Mouse (Mus musculus) B cell, adult 2 months (primary cell): ENCODE measurements around the gene Hapln3.

Source experiments
- DNase-seq, 2 experiments: peaks; one replicate each; pipeline ENCODE4 v3.0.0; 2022

The Hapln3 gene

GRCm38 (mm10) chr7:79130843-79131444 is at the start of gene Hapln3:
Gene Hapln3 (minus strand): TSS chr7:79131018.
- no peak for DNase-seq

DNA sequence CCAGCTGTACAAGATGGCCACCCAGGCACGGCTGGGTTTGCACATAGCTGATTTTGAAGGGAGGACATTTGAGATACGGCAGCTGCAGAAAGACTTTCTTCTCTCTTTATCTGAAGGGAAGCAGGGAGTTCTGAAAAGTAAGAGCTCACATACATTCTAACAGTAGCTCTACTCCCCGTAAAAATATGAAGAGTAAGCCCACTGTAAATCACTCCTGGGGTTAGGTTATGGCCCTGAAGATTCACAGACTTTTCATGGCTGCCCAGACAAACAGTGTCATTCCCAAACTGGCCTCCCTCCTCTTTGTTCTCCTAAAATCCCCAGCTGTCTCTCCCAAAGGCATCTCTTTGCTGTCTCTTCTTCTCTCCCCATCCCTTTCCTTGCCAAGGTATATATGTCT is 43.0 kb upstream of the Hapln3 start:
- no peak for DNase-seq

DNA sequence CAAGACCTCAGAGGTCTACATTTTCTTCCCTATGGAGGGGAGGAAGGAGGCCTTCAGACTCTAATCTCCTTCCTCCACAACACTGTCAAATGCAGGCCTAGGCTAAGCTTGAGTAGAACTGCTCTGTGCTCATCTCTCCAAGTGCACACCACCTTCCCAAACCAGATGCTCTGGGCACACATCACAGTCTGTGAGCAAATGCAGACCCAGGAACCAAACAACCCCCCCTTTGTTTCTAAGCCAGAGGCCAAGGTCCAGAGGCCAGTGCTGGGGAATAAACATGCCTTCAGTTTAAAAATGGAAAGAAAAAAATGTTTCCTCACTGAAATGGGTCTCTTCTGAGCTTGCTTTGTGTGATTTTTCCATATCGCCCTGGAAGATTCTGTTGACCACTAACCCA is 41.0 kb upstream of the Hapln3 start:
- no peak for DNase-seq

GRCm38 (mm10) chr7:79167006-79167562 is 36.3 kb upstream of the Hapln3 start:
- DNase-seq, result no peak

- no peak for DNase-seq
Measured at GRCm38 (mm10) chr7:79159406-79159805, 28.6 kb upstream of the Hapln3 start.

- no peak for DNase-seq
Measured at GRCm38 (mm10) chr7:79149522-79149921, 18.7 kb upstream of the Hapln3 start.

DNA sequence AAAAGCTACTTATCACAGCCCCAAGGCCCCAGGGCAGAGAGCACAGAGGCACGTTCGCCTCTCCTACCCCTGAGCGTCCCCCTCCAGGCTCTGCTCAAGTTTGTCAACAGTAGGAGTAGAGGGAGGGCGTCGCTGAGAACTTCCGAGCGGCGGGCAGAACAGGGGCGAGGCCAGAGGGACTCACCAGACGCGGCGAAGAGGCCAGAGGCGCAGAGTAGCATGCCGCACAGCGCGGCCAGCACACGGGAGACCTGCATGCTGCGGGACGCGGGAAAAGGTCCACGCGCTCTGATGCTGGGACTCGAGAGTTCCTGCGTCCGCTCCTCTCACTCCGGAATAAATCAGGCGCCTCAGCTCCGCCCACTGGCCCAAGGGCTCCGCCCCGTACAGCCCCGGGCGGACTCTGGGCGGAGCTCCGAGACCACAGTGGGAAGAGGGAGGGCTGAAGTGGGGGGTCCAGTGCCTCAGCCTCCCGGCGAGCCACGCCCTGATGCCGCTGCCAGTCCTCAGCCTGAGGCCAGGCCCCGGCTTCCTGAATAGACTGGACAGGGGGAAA is 18.0 kb upstream of the Hapln3 start, which contains the start of gene Mfge8:
Mfge8 (minus strand) TSS at position 350 of the 556 bp plus-strand sequence.
- DNase-seq, result peak; percentile 83 to 84

DNA sequence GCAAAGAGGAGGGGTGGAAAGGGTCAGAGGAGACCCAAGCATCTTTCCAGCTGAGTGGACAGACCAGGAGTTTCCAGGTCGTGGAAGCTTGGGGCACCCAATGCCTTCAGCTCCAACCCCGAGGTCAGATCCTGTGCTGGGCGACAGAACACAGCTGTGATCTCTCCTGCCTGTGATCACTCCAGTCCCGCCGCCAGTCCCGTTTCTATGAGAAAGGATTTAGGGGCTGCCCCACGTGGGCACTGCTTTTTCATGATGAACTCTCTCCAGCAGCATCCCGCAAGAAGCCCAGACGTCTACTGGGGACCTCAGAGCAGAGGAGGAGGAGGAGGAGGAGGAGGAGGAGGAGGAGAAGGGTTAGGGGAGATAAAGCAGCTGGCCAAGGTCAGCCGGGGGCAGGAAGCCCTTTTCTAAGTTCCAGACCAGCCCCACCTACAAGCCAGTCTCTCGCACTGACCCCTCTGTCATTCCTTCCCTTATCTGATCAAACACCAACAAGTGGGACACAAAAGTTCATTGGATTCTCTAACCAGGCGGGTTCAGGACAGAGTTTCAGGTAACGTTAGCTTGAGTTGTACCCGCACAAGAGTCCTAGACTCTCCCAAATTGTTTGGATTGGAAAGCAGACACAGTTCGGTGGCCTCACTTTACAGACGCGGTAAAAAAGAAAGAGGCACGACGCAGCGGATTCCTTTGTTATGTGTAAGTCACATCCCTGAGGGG is 17.3 kb upstream of the Hapln3 start:
- peak in 1 of 2 experiments; percentile 6 for DNase-seq

DNA sequence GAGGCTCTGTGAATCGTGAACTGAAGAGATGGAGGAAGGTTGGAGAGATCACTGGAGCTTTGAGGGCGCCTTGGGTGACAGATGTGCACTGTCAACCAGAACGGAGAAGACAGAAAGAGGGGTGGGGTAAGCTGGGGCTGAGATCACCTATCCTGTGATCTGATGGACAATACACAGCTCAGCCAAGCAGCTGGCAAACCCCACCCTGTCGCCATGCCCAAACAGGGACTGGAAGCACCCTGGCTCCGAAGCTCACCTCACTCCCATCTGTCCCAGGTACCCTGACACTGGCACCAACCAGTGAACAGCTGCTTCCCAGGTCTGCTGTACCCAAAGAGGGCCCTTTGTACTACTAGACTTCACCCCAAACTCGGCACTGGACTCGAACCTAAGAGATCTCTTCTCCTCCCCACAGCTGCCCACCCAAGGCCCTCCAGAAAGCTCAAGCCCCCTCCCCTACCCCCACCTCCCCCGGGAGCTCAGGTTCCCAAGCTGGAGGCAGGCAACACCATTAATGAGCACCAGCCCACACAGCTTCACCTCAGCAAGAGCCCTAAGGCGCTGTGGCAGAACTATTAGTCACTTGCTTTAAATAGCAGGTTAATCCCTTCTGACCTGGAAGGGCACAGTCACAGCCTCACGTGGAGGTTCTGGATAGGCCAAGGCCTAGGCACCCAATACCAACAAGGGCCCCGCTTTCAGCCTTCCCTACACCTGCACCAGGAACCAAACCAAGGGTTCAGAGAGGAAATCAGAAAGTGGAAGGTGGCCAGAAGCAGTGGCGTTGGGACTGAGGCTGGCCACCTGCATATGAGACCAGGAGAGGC is 16.4 kb upstream of the Hapln3 start:
- peak in 1 of 2 experiments; percentile 12 for DNase-seq

- DNase-seq, result peak; percentile 74 to 76
Measured at GRCm38 (mm10) chr7:79140897-79141296, 10.1 kb upstream of the Hapln3 start.

- no peak for DNase-seq
Measured at GRCm38 (mm10) chr7:79139891-79140591, 9.2 kb upstream of the Hapln3 start.

- DNase-seq, result no peak
Measured at GRCm38 (mm10) chr7:79139328-79139824, 8.6 kb upstream of the Hapln3 start.

GRCm38 (mm10) chr7:79133391-79133790 is 2.6 kb upstream of the Hapln3 start:
- no peak for DNase-seq

GRCm38 (mm10) chr7:79130385-79130784 is 433 bp downstream of the Hapln3 start:
- DNase-seq, result no peak

- no peak for DNase-seq
Measured at GRCm38 (mm10) chr7:79129883-79130282, 935 bp downstream of the Hapln3 start.

DNA sequence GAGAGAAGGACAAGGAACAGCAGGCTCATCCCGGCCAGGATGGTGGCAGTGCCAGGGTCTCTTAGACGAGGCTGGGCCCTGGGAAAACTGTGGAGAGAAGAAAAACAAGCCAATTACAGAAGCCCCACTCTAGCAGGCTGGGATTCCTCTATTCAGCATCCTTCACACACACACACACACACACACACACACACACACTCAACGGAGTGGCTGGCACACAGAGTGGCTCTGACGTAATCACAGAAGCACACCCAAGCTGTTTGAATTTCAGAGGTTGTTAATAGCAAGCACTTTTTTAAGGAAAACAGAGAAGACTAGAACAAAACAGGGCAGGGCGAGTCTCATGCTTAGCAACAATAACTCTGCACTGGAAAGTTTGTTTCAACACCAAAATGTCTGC is 7.4 kb downstream of the Hapln3 start:
- no peak for DNase-seq

DNA sequence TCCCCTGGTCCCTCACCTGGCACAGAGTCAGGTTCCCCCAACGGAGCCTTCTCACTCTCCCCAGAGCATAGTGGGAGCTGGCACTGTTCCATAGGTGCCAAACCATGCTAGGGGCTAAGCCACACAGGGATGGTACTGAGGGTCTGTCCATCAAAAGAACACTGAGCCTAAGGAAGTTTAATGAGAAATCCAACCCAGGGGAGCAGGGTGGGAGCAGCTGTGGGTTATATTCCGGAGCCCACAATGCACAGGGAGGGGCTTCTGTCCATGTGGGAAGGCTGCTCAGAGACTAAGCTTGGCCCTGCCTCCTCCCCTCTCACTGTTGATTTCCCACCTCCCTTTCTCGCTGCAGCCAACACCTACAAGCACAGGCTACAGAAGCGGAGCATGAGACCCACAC is 17.0 kb downstream of the Hapln3 start:
- DNase-seq, result no peak

- DNase-seq, result no peak
Measured at GRCm38 (mm10) chr7:79096492-79096891, 34.3 kb downstream of the Hapln3 start.

DNA sequence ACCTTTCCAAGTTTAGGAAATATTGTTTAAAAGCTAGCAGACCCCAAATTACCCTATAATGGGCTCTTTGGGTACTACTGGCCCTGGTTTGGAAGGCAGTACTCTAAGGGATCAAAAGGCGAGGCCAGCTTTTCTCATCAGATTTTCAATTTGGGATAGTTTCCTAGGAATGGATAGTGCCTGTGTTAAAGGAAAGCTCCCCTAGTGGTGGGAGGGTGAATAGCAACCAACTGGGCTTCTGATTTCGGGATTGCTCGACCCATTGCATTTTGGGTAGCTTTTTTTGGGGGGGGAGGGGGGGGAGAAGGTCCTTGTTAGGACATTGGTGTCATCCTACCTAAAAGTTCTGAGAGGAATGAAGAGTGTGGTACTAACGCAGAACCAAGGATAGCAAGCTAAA is 41.7 kb downstream of the Hapln3 start:
- peak; percentile 24 to 29 for DNase-seq

DNA sequence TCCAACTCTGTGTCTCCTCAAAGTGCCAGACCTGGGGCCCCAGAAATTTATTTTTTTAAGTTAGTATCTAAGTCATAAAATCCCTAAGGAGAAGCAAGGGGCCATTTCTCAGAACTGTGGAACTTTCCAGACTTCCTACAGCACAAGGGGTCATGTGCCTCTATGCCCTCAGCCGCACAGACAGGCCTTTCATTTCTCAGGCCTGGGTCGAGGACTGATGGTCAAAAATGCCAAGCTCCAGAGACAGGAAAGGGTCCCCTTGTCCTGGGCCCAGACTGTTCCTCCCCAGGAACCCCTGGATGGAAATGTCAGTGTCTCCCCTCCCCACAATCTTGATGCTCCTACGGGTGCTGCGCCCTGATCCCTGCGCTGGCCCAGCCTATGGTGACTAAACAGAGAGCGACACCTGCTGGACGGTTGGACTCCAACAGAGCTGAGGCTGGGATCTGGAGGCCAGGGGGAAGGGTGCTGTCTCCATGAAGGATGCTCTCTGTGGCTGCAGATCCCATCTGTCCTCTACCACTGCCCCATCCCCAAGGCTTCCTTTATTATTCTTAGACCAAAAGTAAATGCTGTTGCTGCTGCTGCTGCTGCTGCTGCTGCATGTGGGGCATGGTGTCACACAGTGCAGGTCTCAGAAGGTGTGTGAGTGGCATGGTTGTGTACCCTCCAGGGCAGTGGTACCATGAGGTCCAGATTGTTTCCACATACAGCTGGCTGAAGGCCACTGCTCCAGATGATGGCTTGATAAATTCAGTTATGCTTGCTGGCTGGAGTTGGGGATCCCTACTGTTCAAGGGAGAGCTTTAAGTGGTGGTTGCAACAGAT is 50.0 kb downstream of the Hapln3 start:
- DNase-seq, result peak; percentile 50 to 54

DNA sequence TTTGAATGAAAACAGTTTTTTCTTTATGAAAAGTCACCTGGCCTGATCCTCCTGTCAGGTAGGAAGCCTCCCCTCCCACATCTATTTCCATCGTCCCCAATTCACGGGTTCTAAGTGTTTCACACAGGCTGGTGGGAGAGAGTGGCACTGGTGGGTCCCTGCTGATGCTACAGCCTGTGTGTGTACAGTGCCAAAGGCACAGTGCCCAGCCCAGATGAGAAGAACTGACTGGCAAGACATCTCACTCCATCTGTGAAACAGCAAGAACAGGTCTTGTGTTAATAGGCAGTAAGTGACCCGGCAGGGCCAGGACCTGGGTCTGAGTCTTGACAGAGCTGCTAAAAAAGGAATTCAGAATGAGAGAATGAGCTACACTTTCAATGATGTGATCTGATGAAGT is 51.6 kb downstream of the Hapln3 start:
- no peak for DNase-seq
